Mouse (Mus musculus) neural tube, embryonic 13.5 days (tissue): ENCODE results near the gene Ager. TPM values are rescaled to one million over a fixed set of nuclear protein-coding genes. Genes with fewer than 3 reads are reported as not detected.

Source experiments
- ATAC-seq: fragments of 200-750 bp; cut with Nextera tagmentation; 2 replicates; pipeline ENCODE4 v1.8.0; 2017; ENCODE audit warnings: low read depth, mild to moderate bottlenecking, moderate TSS enrichment, moderate library complexity
- H3K27ac ChIP-seq: fragments of 300-500 bp; sonication (generic); replicated peaks from 2 replicates; pipeline ENCODE4 v1.5.1; 2015; ENCODE audit warnings: moderate library complexity, mild to moderate bottlenecking, inconsistent platforms
- H3K27me3 ChIP-seq: fragments of 300-500 bp; sonication (generic); 2 replicates; pipeline ENCODE4 v1.6.1; 2015; ENCODE audit warnings: mild to moderate bottlenecking, inconsistent platforms
- H3K36me3 ChIP-seq: fragments of 300-500 bp; sonication (generic); 2 replicates; pipeline ENCODE4 v1.6.1; 2015; ENCODE audit warnings: mild to moderate bottlenecking, inconsistent platforms
- H3K4me1 ChIP-seq: fragments of 300-500 bp; sonication (generic); replicated peaks from 2 replicates; pipeline ENCODE4 v1.6.1; 2015; ENCODE audit warnings: inconsistent platforms
- H3K4me2 ChIP-seq: fragments of 300-500 bp; sonication (generic); 2 replicates; pipeline ENCODE4 v1.6.1; 2015; ENCODE audit warnings: inconsistent platforms, mild to moderate bottlenecking, moderate library complexity
- H3K4me3 ChIP-seq: fragments of 300-500 bp; sonication (generic); 2 replicates; pipeline ENCODE4 v1.5.1; 2015; ENCODE audit warnings: mild to moderate bottlenecking, inconsistent platforms
- H3K9ac ChIP-seq: fragments of 300-500 bp; sonication (generic); 2 replicates; pipeline ENCODE4 v1.6.1; 2015; ENCODE audit warnings: moderate library complexity, mild to moderate bottlenecking, inconsistent platforms
- H3K9me3 ChIP-seq: fragments of 300-500 bp; sonication (generic); 2 replicates; pipeline ENCODE4 v1.6.1; 2016; ENCODE audit warnings: inconsistent platforms
- WGBS: fragments of 180-500 bp; shearing (Covaris S2); methylation state at CpG from one replicate; pipeline ENCODE4 v1.1.7; 2015; 5-methylcytosine and 5-hydroxymethylcytosine counted together
- polyA plus RNA-seq: library from polyadenylated mRNA; unstranded; fragments of >200 nt; fragmentation: Nextera tagmentation; extraction: Ambion mirVana; gene quantifications from 2 replicates; pipeline ENCODE4 v1.2.1, GENCODE M21; 2015

The Ager gene
- 2.0 and 2.2 TPM in 2 replicates for polyA plus RNA-seq

DNA sequence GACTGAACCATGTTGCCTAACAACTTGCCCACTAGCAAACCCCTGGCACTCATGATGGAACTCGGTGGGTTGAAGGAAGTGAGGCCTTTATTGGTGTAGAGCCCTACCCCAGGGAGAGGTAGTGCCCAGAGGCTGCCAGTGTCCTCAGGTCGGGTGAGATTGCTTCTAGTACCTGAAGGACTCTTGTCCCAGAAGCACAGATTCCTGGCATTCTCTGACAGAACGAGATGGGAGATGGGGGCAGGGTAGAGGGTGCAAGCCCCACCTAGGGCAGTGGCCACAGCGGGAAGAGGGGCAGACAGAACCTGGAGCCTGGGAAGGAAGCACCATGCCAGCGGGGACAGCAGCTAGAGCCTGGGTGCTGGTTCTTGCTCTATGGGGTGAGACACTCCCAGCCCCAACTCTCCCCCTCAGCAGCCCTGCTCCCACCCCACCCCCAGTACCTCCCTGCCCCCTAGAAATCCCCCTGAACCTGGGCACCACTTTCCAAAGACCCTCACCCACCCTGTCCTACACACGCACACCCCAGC is at the start of gene Ager:
Ager (plus strand) TSS at position 297 of the 530 bp plus-strand sequence.
- Histone ChIP-seq H3K36me3 (peaks cover 41% of the 10 kb centered on the region), H3K4me3 (no peak within 1 kb of the TSS), H3K9me3 (no peaks in the 10 kb centered on the region), H3K4me2 (no peak within 1 kb of the TSS), H3K4me1 (peaks cover 50% of the 10 kb centered on the region), H3K9ac (peak within 1 kb of the TSS; percentile 34; the same call in 1 of the 2 replicates), H3K27ac (0 out of 2 replicates have a peak within 1 kb of the TSS, but pooled peaks have one; percentile 34), H3K27me3 (no peaks in the 10 kb centered on the region)
- WGBS: 20% methylated on average over 6 of the region's 6 CpGs
- no peak for ATAC-seq

DNA sequence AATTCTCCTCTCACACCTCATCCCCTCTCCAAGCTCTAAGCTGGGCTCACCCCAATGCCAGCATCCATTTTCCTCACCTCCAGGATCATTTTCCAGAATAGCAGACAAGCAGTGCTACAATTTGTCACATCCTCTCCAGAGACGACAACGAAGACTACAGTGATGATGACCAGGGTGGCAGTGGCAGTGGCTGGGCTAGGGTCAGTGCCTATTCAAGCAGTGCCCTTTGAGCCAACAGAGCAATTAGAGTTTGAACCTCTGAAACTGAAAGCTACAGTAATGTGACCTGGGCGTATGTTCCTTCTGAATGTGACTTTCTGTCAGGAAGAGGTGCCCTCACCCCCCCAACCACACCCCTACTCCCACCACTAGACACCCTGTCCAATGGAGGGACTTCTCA is 48.5 kb upstream of the Ager start:
- Histone ChIP-seq H3K4me1 (no peaks in the 10 kb centered on the region), H3K36me3 (no peaks in the 10 kb centered on the region), H3K27ac (no peak overlapping the region), H3K9me3 (no peaks in the 10 kb centered on the region), H3K4me2 (no peak overlapping the region), H3K27me3 (no peaks in the 10 kb centered on the region), H3K9ac (no peak overlapping the region), H3K4me3 (no peak overlapping the region)
- 86% methylated on average over 3 of the region's 3 CpGs for WGBS
- no peak for ATAC-seq

DNA sequence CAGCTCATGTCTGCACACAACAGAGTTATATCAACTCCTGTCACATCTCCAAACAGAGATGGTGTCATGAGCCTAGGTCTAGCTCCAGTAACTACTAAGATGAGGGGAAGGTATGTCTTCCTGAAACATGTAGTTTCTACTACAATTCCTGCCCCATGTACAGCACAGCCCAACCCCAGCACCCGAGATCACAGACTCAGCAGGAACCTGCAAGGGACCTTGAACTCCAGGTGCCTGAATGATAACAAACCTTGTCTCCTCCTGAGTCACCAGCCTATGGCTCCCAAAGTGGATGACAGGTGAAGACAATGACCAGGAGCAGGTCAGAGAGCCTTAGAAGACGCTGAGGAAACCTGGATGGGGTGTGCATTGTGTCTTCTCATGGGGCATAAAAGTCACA is 47.8 kb upstream of the Ager start:
- no peak for ATAC-seq
- Histone ChIP-seq H3K27me3 (no peaks in the 10 kb centered on the region), H3K4me1 (no peaks in the 10 kb centered on the region), H3K27ac (no peak overlapping the region), H3K9me3 (no peaks in the 10 kb centered on the region), H3K4me3 (no peak overlapping the region), H3K4me2 (no peak overlapping the region), H3K36me3 (no peaks in the 10 kb centered on the region), H3K9ac (no peak overlapping the region)
- WGBS: 87% methylated on average over 2 of the region's 2 CpGs

GRCm38 (mm10) chr17:34555483-34555882 is 42.2 kb upstream of the Ager start:
- Histone ChIP-seq H3K4me1 (no peaks in the 10 kb centered on the region), H3K4me2 (no peak overlapping the region), H3K27me3 (no peaks in the 10 kb centered on the region), H3K27ac (no peak overlapping the region), H3K4me3 (no peak overlapping the region), H3K9ac (no peak overlapping the region), H3K9me3 (no peaks in the 10 kb centered on the region), H3K36me3 (no peaks in the 10 kb centered on the region)
- 24% methylated on average over 5 of the region's 5 CpGs for WGBS
- ATAC-seq: no peak

- Histone ChIP-seq H3K4me1 (no peaks in the 10 kb centered on the region), H3K4me3 (no peak overlapping the region), H3K27ac (no peak overlapping the region), H3K36me3 (no peaks in the 10 kb centered on the region), H3K4me2 (no peak overlapping the region), H3K27me3 (no peaks in the 10 kb centered on the region), H3K9ac (no peak overlapping the region), H3K9me3 (no peaks in the 10 kb centered on the region)
- ATAC-seq: no peak
- 87% methylated on average over 8 of the region's 8 CpGs for WGBS
Observed at GRCm38 (mm10) chr17:34556406-34556805, 41.3 kb upstream of the Ager start.

DNA sequence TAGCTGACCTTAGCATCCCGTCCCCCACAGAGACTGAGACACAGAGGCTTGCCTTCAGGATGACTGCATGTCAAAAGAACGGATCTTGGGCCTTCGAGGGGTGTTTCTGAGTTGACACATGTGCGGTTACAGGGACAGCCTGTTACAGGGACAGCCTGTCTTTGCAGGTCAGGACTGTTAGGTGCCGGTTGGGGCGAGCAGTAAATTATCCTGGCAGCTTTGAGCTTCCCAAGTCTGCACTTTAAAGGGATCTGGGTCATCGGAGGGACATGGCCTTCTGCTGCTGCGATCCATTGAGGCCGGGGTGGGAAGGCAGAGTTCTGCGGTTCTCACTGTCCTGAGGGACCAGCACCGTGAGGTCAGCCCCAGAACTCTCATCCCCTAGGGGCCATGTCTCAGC is 40.3 kb upstream of the Ager start:
- H3K4me1 ChIP-seq: no peaks in the 10 kb centered on the region
- no peak overlapping the region for H3K4me2 ChIP-seq
- no peak overlapping the region for H3K27ac ChIP-seq
- H3K4me3 ChIP-seq: no peak overlapping the region
- H3K9ac ChIP-seq: no peak overlapping the region
- 64% methylated on average over 11 of the region's 11 CpGs for WGBS
- no peak for ATAC-seq
- no peaks in the 10 kb centered on the region for H3K36me3 ChIP-seq
- no peaks in the 10 kb centered on the region for H3K27me3 ChIP-seq
- no peaks in the 10 kb centered on the region for H3K9me3 ChIP-seq

DNA sequence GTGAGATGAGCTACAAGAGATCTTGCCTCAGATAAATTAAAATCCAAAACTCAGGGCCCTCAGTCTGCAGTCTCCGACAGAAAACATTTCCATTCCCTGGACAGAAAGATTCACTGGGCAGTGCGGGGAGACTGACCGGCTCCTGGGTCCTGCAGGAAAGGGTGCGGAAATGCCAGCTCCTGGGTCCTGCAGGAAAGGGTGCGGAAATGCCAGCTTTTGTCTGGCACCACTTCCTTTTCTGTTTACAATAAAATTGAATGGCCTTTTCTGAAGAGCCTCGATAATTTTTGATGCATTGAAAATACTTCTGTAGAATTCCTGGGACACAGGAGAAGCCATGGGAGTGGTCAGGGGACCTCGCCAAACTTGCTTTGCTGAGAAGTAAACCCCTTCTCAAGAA is 38.5 kb upstream of the Ager start:
- Histone ChIP-seq H3K4me2 (no peak overlapping the region), H3K9ac (no peak overlapping the region), H3K4me1 (peaks cover 2% of the 10 kb centered on the region; the same call in 1 of the 2 replicates), H3K36me3 (no peaks in the 10 kb centered on the region), H3K4me3 (no peak overlapping the region), H3K9me3 (no peaks in the 10 kb centered on the region), H3K27me3 (no peaks in the 10 kb centered on the region), H3K27ac (no peak overlapping the region)
- WGBS: 88% methylated on average over 7 of the region's 7 CpGs
- no peak for ATAC-seq

- ATAC-seq: no peak
Observed at GRCm38 (mm10) chr17:34559895-34560294, 37.8 kb upstream of the Ager start.

DNA sequence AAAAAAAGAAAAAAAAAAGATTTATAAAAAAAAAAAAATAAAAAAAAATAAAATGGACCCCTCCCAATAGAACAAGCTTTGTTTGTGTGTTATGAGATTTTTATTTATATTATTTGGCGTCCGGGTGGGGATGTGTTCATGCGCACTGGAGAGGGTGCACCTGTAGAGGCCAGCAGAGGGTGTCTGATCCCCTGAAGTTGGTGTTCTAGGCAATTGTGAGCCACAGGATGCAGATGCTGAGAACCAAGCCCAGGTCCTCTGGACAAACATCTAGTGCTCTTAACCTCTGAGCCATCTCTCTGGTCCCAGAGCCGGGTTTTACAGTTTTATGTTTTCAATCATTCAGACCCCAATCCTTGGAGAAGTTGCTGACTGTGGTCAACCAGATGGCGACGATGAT is 37.2 kb upstream of the Ager start:
- Histone ChIP-seq H3K9ac (no peak overlapping the region), H3K4me3 (no peak overlapping the region), H3K4me1 (peaks cover 8% of the 10 kb centered on the region), H3K9me3 (no peaks in the 10 kb centered on the region), H3K36me3 (no peaks in the 10 kb centered on the region), H3K27ac (no peak overlapping the region), H3K27me3 (no peaks in the 10 kb centered on the region), H3K4me2 (no peak overlapping the region)
- no peak for ATAC-seq
- 93% methylated on average over 6 of the region's 6 CpGs for WGBS

More at GRCm38 (mm10) chr17:34559895-34560294, 37.8 kb upstream of the Ager start:
- H3K4me3 ChIP-seq: no peak overlapping the region
- H3K9me3 ChIP-seq: no peaks in the 10 kb centered on the region
- no peak overlapping the region for H3K27ac ChIP-seq
- peaks cover 8% of the 10 kb centered on the region for H3K4me1 ChIP-seq
- no peak overlapping the region for H3K4me2 ChIP-seq
- no peaks in the 10 kb centered on the region for H3K27me3 ChIP-seq
- no peaks in the 10 kb centered on the region for H3K36me3 ChIP-seq
- no peak overlapping the region for H3K9ac ChIP-seq
- WGBS: 24% methylated on average over 15 of the region's 15 CpGs

GRCm38 (mm10) chr17:34561200-34561599 is 36.5 kb upstream of the Ager start:
- H3K9me3 ChIP-seq: no peaks in the 10 kb centered on the region
- H3K27me3 ChIP-seq: no peaks in the 10 kb centered on the region
- H3K36me3 ChIP-seq: no peaks in the 10 kb centered on the region
- 51% methylated on average over 8 of the region's 8 CpGs for WGBS
- 0 out of 2 replicates have a peak overlapping the region, but pooled peaks have one; percentile 12 for H3K9ac ChIP-seq
- H3K4me1 ChIP-seq: peaks cover 8% of the 10 kb centered on the region
- no peak overlapping the region for H3K4me2 ChIP-seq
- no peak overlapping the region for H3K27ac ChIP-seq
- H3K4me3 ChIP-seq: no peak overlapping the region
- no peak for ATAC-seq

- Histone ChIP-seq H3K27me3 (no peaks in the 10 kb centered on the region), H3K27ac (no peak overlapping the region), H3K9ac (no peak overlapping the region), H3K4me1 (peaks cover 8% of the 10 kb centered on the region), H3K9me3 (no peaks in the 10 kb centered on the region), H3K36me3 (no peaks in the 10 kb centered on the region), H3K4me2 (no peak overlapping the region), H3K4me3 (no peak overlapping the region)
- 70% methylated on average over 3 of the region's 3 CpGs for WGBS
- no peak for ATAC-seq
Observed at GRCm38 (mm10) chr17:34562595-34562994, 35.1 kb upstream of the Ager start.

DNA sequence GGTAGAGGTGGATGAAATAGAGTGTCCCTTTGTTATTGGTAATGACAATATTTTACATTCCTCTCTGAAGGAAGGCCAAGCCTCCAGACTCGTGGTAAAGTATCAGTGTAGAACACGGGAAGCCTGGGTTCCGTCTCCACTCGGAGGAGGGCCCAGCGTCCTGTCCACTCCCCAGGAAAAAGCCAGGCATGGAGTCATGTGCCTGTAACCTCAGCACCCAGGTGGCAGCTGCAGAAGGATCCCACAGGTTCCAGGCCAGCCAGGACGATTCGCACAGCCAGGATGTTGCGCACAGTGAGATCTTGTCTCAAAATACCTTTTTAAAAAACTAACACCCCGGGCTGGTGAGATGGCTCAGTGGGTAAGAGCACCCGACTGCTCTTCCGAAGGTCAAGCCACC is 34.3 kb upstream of the Ager start:
- Histone ChIP-seq H3K4me3 (no peak overlapping the region), H3K9ac (no peak overlapping the region)
- no peak for ATAC-seq

DNA sequence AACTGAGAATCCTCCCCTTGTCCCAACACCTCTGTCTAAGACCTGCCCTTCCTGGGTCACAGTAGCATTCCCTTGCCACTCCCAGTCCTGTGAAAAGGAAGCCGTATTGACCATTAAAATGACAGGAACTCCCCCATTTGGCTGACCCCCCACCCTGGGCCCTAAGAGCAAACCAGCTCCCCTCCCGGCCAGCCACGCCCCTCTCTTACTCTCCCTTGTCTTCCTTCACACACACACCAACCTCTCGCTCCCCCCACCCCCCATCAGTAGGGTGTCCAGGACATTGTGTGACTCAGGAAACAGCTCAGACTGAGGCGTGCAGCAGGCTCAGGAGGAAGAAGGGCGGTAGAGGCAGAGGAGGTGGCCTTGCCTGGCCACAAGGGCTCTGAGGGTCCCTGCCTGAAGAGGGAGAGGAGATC is 33.6 kb upstream of the Ager start, which contains the start of gene Notch4:
Notch4 (plus strand) TSS at position 266 of the 419 bp plus-strand sequence.
- Histone ChIP-seq H3K27me3 (no peaks in the 10 kb centered on the region), H3K9me3 (no peaks in the 10 kb centered on the region), H3K4me3 (0 out of 2 replicates have a peak within 1 kb of the TSS, but pooled peaks have one; percentile 2), H3K36me3 (no peaks in the 10 kb centered on the region), H3K4me2 (peak within 1 kb of the TSS; percentile 26), H3K4me1 (peaks cover 8% of the 10 kb centered on the region), H3K27ac (peak within 1 kb of the TSS; percentile 69), H3K9ac (peak within 1 kb of the TSS; percentile 41; the same call in 1 of the 2 replicates)
- WGBS: 5% methylated on average over 6 of the region's 6 CpGs
- ATAC-seq: no peak

More for the DNA sequence above, 34.3 kb upstream of the Ager start:
- H3K4me1 ChIP-seq: peaks cover 8% of the 10 kb centered on the region
- no peaks in the 10 kb centered on the region for H3K9me3 ChIP-seq
- no peaks in the 10 kb centered on the region for H3K27me3 ChIP-seq
- 68% methylated on average over 11 of the region's 11 CpGs for WGBS
- no peak overlapping the region for H3K4me2 ChIP-seq
- H3K36me3 ChIP-seq: no peaks in the 10 kb centered on the region
- no peak overlapping the region for H3K27ac ChIP-seq
